Mouse (Mus musculus): ENCODE measurements around the gene Nt5m.

DNA sequence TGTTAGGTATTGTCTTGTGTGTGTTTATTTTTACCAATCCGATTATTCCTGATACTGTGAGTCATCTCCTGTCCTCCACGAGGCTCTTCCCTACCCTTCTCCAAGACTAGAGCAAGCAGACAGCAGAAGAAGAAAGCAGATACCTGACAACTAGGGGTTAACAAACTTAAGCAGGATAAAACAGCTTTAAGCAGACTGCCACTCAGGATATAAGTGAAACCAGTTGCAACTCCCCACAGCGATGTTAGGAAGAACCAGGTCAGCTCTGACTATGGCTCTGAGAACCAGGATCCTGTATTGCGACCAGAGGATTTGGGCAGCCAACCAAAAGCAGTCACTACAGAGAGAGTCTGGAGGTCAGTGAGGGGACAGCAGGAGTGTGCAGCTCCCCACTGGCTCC, 28.0 kb upstream of the Nt5m start:
- TF ChIP-seq EP300 (IDR thresholded peaks at IDR 0.05): no peak
- TF ChIP-seq CTCF (IDR thresholded peaks at IDR 0.05): no peak

Measured in lung, postnatal 0 days (tissue).